In genomic region chr16:93746957-93747356, GRCm38 (mm10) we compare ENCODE assay signal across 10 mouse cellular contexts. TPM values are rescaled to one million over a fixed set of nuclear protein-coding genes. Genes with fewer than 3 reads are reported as not detected.
DNase-seq lines count a peak whose midpoint lies in the region; ATAC-seq and TF ChIP-seq lines count a peak whose summit lies in the region.
"Had no signal": no experiment of that assay in that cellular context is flagged by ENCODE, and none has a peak within 500 bp of the region (broad histone marks: within the 10 kb centered on the region; RNA-seq: fewer than 3 reads in every experiment).

No protein-coding gene starts in this region.

- TF ChIP-seq POLR2A in ES-Bruce4 (IDR thresholded peaks at IDR 0.05; ENCODE audit: insufficient read depth, low read length) = no peak

- no peaks in the 10 kb centered on the region for H3K27me3 ChIP-seq in ES-Bruce4 (ENCODE audit: control insufficient read depth, insufficient read depth, low read length, poor library complexity, severe bottlenecking)
- H3K27me3 ChIP-seq in hindbrain, embryonic 14.5 days (ENCODE audit: control insufficient read depth, insufficient read depth, low read length) = no peaks in the 10 kb centered on the region

- H3K36me3 ChIP-seq in ES-Bruce4 (ENCODE audit: control insufficient read depth, insufficient read depth, low read length, poor library complexity, severe bottlenecking) = no peaks in the 10 kb centered on the region
- H3K36me3 ChIP-seq in hindbrain, embryonic 14.5 days (replicated peaks; ENCODE audit: control insufficient read depth, insufficient read depth) = peaks cover 24% of the 10 kb centered on the region

- no peaks in the 10 kb centered on the region for H3K9me3 ChIP-seq in ES-Bruce4 (replicated peaks; ENCODE audit: control insufficient read depth, insufficient read depth, low read length, poor library complexity, severe bottlenecking)
- H3K9me3 ChIP-seq in hindbrain, embryonic 14.5 days (ENCODE audit: control insufficient read depth, low read length) = no peaks in the 10 kb centered on the region

- ATAC-seq in hindbrain, embryonic 14.5 days (ENCODE audit: low FRiP score) = no peak
- ATAC-seq: intestine, embryonic 16.5 days had no signal

- DNase-seq in heart, postnatal 4 days = peak; percentile 38
- DNase-seq in heart, adult 9 months (ENCODE audit: low spot score in 2 of 2) = no peak
- DNase-seq in A20 (ENCODE audit: low read depth, low spot score) = peak; percentile 38
- DNase-seq in lung, postnatal 14 days = peak; percentile 49
- no peak for DNase-seq in layer of hippocampus, postnatal 36 days
- no peak for DNase-seq in hindbrain, embryonic 14.5 days (ENCODE audit: low spot score)
- DNase-seq: cerebellum, adult 9-10 months; right cerebral cortex, adult 18-20 months had no signal

- no peak for TF ChIP-seq EP300 in ES-Bruce4 (IDR thresholded peaks at IDR 0.05; ENCODE audit: insufficient read depth, low read depth, low read length)

- H3K27ac ChIP-seq in ES-Bruce4 (ENCODE audit: insufficient read depth, low read length) = no peak overlapping the region
- no peak overlapping the region for H3K27ac ChIP-seq in hindbrain, embryonic 14.5 days

- WGBS in hindbrain, embryonic 14.5 days = 95% methylated on average over 4 of the region's 4 CpGs

- H3K9ac ChIP-seq in ES-Bruce4 (ENCODE audit: low read depth, poor library complexity, severe bottlenecking) = no peak overlapping the region
- no peak overlapping the region for H3K9ac ChIP-seq in hindbrain, embryonic 14.5 days

- H3K4me2 ChIP-seq in hindbrain, embryonic 14.5 days (replicated peaks) = no peak overlapping the region

- TF ChIP-seq CTCF in ES-Bruce4 (IDR thresholded peaks at IDR 0.05; ENCODE audit: low read depth, low read length) = peak; percentile 40

- no peaks in the 10 kb centered on the region for H3K4me1 ChIP-seq in ES-Bruce4 (ENCODE audit: control insufficient read depth, insufficient read depth, low read length)
- no peaks in the 10 kb centered on the region for H3K4me1 ChIP-seq in hindbrain, embryonic 14.5 days (replicated peaks; ENCODE audit: control insufficient read depth, insufficient read depth, low read length)

- H3K4me3 ChIP-seq in ES-Bruce4 (ENCODE audit: low read depth, low read length) = no peak overlapping the region
- H3K4me3 ChIP-seq in hindbrain, embryonic 14.5 days (replicated peaks; ENCODE audit: low read length) = no peak overlapping the region

RNA-seq across cellular contexts. Expression of gene Dop1b, which starts 35.3 kb away (rescaled TPM):
- total RNA-seq in heart, postnatal 4 days (2021) = 10 to 100 TPM; 15.0 to 18.3 TPM
- polyA plus RNA-seq in ES-Bruce4 (2011; ENCODE audit: insufficient read depth, insufficient read length, low read depth, missing spikeins) = 16.9 and 17.4 TPM in 2 replicates
- 100 to 1,000 TPM; 104 to 114 TPM for total RNA-seq in layer of hippocampus, postnatal 36 days (2021)
- polyA plus RNA-seq in hindbrain, embryonic 14.5 days (2014; fragmentation: Nextera tagmentation; extraction: Ambion mirVana) = 41.8 and 43.2 TPM in 2 replicates

Comparison
In these comparisons a context has a peak if more than half of its experiments do, and no peak if none do; other contexts are left out.
1. DNase-seq: peak in heart, postnatal 4 days (single experiment), A20 (single experiment) and lung, postnatal 14 days (single experiment); none in heart, adult 9 months (0 of 2), layer of hippocampus, postnatal 36 days (0 of 2) and hindbrain, embryonic 14.5 days (single experiment).
2. RNA of gene Dop1b, which starts 35.3 kb away (total RNA-seq): 104 to 114 TPM in layer of hippocampus, postnatal 36 days; 15.0 to 18.3 TPM in heart, postnatal 4 days; every median in the first group is over 4 times any median in the second.